Mouse (Mus musculus): ENCODE measurements at regions not wholly inside any gene's neighbourhood (a gene's known extent, or its start where the extent isn't known, plus 50 kb on each side); places are given as distances from the start of the nearest gene placed in this dataset.

- no peak for TF ChIP-seq GATA1 (IDR thresholded peaks at IDR 0.05; ENCODE audit: low read length)
- no peak for TF ChIP-seq TAL1 (IDR thresholded peaks at IDR 0.05; ENCODE audit: low read length)
Observed at GRCm38 (mm10) chr2:30659836-30660612, 65.2 kb downstream of the Cstad start.
